Mouse (Mus musculus) liver, postnatal 0 days (tissue): ENCODE measurements around the gene Atp8b5.

Source experiments
- CTCF ChIP-seq: sonication (generic); IDR thresholded peaks from 2 replicates; pipeline ENCODE4 v1.5.1; 2016; ENCODE audit warnings: antibody characterized with exemption, low read depth
- EP300 ChIP-seq: IDR thresholded peaks from 2 replicates; pipeline ENCODE4 v1.6.1; 2016; ENCODE audit warnings: antibody characterized with exemption, low read depth, mild to moderate bottlenecking

DNA sequence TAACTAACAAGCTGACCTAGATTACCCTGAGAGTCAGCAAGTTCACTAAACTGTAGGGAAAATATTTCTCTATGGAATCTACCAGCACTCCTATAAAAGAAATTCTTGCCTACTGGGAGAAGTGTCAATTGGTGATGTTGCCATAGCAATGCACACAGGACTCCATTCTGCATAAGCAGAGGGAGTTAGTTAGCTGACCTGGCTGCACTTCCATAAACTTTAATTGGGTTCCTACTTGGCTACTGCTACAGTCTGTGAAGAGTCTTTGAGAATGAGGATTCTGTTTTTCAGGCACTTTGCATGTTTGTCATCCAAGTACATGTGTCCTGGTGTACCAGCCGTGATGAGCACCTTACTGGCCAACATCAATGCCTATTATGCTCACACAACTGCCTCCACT is 26.2 kb upstream of the Atp8b5 start:
- no peak for TF ChIP-seq CTCF
- TF ChIP-seq EP300 = no peak
